Mouse (Mus musculus): ENCODE measurements around the gene Slc16a3.

Gene Slc16a3

DNA sequence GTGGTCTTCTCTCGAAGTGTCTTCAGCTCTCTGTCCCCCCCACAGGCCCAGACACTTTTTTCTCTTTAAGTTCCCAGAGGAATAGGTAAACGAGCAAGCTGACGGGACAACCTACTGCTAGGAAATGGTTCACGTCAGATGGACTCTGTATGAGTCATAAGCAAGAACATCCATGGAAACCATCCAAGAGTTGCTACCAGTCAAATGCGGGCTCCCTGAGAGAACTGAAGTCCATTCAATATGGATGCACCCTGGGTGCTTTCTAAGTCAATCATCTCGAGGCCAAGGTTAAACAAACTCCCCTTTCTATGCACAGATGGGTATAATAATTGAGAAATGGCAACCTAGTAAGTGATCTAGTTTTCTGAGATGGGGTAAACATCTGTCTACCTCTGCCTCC lies 25.0 kb downstream of the Slc16a3 start:
- DNase-seq (ENCODE audit: low spot score) = no peak

DNA sequence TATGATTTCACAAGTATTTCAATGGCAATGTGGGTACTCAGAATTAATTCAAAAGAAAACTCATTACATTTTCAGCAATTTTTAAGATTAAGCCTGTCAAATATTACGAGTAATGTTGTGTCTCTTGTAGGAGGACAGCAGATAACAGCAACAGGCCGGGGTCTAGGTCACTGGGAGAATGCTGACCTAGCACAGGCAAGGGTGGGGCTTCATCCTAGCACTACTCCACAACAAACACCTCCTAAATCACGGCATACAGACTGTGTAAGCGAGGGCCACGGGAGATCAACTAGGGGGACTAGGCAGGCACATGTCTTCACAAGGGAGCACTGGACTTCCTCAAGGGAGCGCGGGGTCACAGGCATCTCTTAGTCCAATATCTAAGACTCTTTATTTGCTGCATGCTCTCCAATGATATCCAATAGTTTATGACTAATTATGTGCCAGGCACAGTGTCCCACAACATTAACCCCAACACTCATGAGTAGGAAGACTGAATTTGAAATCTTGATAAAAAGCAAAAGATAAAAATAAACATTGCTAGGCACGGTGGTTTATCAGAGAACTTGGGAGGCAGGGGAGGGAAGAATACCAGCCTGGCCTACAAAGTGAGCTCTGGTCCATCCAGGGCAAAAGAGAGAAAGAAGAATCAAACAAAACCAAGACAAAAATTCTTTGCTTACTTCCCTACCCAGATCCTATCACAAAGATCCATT lies 31.6 kb downstream of the Slc16a3 start:
- no peak for DNase-seq (ENCODE audit: low spot score)

DNA sequence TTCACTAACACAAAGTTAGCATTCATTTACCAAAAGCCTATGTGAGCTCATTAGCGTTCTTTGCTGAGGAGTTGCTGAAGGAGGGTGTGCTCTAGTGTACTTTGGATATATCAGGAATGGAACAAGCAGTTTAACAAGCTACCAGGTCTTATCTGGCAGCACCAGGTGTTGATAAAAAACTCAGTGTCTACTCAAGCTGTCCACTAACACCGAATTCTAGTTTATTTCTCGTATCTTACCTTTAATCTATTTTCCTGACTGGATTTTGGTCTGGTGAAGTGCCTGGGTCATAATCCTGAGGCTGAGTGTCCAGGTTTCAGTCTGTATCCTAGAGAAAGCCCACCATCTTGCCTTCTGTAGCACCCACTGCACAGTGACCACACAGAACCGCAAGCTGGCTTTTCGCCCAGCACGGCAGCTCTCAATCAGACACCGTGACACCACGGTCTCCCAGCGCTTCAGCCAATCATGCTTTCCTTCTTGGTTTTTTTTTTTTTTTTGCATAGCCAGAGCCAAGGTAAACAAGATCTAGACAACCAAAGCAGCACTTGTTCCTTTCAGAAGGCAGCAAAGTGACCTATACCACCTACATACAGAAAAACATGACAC lies 32.3 kb downstream of the Slc16a3 start:
- no peak for DNase-seq (ENCODE audit: low spot score)

DNA sequence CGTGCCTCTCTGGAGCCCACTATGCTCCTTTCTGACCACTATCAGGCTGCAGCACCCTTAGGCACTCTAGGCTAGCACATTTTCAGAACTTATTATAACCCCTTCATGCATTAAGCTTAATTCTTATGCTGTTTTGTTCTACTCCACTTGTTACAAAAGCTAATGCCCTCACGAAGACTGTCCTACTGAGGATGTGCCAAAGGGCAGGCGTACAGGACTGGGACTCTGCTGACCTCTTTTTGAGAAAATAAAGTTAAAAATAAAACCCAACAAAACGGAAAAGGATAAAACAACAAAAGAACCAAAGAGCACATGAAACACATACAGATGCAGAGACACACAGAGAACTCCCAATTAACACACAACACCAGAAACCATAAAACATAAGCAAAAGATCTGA lies 33.4 kb downstream of the Slc16a3 start:
- DNase-seq (ENCODE audit: low spot score) = no peak

DNA sequence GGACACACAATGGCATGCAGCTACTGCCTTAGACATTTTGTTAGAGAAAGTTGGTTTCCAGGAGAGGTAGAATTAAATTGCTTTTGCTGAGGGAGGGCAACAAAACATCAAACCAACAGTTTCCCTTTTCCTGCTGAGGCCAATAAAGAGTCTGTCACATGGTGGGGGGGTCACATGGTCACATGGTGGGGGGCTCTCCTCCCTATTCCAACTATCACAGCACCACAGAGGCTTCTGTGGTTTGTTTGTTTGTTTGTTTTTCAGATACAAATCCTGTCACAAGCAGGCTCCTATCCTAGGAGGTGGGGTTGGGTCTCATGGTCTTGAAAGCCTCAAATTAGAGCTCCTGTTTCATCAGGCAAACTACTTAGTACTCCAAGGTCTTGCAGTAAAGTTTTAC lies 34.2 kb downstream of the Slc16a3 start:
- DNase-seq (ENCODE audit: low spot score) = no peak

DNA sequence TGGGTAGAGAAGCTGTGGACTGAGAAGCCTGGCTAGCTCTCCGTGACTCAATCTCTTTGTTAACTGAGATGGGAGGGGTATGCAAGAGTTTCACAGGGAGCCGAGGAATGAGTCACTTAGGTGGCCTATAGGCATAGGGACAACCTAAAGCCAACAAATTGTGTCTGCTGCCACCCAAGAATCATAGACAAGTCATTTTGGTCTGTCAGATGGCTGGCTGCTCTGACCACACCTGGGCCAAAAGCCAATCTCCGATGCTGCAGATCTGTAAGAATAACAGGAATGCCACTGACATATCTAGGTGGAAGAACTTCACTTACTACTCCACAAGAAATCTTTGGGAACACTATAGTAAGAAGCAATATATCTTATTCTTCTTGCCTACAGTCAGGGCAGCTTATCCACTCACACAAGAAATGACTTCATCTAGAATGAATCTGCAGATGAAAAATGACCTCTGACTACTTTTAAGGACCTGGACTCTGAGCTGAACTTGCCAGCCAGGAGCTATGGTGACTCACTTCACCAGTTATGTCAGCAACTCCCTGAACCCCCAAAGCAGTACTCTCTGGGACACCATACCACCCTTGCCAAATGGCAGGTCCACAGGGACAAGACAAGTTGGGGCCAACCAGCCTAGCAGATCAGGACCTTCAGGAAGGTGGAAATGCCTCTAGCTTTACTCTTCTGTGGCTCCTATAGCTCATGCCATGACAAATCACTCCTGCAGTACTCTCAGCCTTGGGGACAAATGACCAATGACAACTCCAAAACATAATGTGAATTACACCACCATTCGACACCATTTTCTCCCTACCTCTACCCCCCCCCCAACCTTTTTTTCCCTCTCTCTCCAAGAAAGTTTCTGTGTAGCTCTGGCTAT lies 36.4 kb downstream of the Slc16a3 start:
- DNase-seq (ENCODE audit: low spot score) = no peak

DNA sequence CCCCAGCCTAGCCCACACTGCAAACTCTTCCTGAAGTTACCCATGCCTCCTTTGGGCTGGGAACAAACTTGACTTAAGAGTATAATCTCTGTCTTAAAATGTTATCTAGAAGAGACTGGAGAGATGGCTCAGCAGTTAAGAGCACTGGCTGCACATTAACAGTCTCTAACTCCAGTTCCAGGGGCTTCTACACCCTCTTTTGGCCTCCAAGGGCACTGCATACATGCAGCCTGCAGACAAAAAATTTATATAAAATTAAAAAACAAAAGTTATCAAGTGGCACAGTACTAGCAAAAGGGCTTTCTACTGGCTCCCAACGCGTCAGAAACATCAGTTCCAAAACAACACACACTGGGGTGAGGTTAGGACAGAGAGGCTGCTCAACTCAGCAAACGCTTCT lies 39.3 kb downstream of the Slc16a3 start:
- no peak for DNase-seq (ENCODE audit: low spot score)

DNA sequence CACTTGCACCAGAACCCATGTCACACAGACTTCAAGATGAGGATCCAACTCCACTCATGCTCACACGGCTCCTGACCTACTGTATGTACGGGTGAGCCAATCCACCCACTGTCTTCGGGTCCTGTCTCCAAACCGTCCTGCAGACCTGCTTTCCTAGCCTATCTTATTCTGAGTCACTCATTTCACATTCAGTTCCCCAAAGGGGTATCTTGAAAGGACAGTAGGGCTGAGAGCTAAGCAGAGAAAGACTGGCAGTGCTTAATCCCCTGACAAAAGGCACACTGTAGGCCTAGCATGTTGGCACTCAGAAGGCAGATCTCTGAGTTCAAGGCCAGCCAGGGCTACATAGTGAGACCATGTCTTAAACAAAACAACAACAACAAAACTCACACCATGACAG lies 40.1 kb downstream of the Slc16a3 start:
- DNase-seq (ENCODE audit: low spot score) = no peak

DNA sequence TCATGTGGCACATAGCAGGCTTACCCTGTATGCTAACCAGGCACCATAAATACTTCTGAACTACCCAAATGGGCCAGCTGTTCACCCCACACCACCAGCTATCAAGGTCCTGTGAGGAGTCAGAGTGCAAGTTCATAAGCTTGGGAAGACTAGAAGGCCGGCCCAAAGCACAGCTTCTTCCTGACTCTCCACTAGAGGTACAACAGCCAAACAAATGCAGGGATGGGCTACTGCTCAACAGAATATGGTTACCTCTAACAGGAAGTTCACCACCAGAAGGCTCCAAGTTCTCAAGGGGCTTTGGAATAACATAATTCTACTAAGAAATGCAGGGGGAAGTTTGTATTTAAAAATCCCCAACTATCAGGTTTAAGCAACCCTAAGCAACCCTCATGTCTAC lies 41.2 kb downstream of the Slc16a3 start:
- DNase-seq (ENCODE audit: low spot score) = no peak

DNA sequence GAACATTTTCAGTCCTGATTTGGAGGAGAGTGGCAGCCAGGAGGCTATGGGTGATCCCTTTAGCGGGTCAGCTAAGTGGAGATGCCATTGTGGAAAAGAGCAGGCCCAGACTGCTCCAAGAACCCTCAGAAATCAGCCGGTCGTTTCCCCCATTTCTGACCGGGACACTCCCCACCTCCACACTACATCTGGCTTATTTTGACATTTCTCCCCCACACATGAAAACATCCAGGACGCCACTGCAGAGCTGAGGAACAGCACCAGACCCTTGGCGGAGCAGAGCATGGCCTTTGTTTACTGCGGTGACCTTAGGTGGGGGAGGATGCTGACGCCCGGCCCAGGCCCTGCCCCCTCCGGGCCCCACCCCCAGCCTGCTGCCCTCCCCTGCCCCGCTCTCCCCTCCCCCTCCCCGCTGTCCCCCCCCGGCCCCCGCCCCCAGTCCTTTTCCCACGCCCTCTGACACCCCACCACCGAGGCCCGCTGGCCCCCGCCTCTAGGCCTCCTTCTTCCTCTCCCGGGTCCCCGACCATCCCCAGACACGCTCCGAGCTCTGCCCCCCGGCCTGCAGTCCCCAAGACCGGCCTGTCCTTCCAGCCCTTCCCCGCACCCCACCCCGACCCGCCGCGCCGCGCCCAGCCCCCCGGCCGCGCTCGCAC lies 42.0 kb downstream of the Slc16a3 start:
- no peak for DNase-seq (ENCODE audit: low spot score)

DNA sequence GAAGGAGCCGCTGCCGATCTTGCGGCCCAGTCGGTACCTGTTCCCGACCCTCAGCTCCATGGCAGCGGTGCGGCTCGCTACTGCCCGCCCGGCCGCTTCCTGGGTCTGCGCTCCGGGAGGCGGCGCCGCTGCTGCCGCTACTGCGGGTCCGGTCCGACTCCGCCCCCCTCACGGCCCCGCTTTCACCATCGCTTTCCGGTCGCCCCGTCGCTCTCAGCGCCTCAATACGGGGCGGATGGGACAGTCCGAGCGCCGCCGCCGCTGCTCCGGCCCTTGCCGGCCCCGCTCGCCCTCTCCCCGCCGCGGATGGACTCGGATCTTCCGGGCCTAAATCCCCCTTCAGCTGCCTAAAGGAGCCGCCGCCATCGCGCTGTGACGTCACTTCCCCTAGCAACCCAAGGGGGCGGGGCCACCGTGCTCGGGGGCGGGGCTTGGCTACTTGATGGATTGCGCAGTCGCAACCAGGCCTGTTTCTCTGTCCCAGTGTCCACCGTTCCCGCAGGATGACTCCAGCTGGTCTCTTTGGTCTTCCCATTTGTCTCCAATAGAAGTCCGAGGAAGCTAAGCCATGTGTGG lies 42.8 kb downstream of the Slc16a3 start, which contains the start of gene Csnk1d:
Gene Csnk1d, minus strand, starts transcription at position 380 of the 576 bp plus-strand sequence.
- peak; percentile 97 for DNase-seq (ENCODE audit: low spot score)

DNA sequence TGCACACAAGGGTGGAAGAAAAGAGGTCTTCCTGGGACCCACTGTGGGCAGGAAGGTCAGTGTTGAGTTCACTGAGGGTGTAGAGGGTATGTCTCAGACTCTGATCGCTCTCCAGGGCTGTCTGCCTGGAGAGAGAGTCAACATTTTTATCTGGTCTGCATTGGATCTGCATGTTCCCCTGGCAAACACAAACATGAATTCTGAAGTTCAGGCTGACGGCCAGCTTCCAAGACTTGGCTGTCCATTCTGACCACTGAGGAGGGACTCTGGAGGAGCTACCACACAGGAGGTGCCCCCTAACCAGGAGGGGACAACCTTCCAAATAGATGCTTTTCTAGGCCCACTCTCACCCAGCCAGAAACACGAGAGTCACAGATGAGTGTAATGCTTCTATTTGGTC lies 43.5 kb downstream of the Slc16a3 start:
- peak; percentile 57 for DNase-seq (ENCODE audit: low spot score)

DNA sequence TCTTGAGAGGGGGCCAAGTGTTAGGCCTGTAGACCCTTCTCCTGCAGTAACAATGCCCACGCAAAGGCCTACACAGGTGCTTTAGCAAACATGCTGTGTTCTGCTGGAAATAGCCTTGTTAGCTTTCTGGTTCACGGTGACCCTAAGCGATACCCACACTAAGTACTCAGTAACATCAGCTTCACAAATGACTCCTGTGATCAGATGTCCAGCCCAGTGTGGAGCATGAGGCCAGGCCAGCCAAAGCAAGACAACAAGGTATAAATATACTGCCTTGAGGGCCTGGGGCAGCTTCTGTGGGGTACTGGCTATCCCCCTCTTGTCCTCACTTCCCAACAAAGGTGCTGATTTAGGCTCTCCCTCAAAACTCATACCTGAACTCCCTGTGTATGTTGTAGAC lies 44.8 kb downstream of the Slc16a3 start:
- no peak for DNase-seq (ENCODE audit: low spot score)

DNA sequence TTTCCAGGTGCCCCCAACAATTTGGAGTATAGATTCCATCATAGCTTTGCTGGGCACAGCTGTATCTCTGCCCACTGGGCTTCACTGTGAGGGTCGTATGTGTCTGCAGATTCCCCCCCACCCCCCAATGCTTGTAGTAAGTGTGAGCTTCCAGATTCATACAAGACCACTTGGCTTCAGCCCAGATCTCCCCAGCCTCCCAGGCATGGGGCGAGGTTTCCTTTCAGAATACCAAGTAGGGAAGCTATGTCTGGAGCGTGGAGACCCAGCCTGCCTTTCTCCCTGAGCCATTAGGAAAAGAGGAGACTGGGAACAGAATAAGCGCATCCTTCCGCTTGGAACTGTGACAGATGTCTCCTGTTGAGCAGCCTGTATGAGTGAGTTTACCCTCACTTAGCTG lies 45.3 kb downstream of the Slc16a3 start:
- DNase-seq (ENCODE audit: low spot score) = no peak

DNA sequence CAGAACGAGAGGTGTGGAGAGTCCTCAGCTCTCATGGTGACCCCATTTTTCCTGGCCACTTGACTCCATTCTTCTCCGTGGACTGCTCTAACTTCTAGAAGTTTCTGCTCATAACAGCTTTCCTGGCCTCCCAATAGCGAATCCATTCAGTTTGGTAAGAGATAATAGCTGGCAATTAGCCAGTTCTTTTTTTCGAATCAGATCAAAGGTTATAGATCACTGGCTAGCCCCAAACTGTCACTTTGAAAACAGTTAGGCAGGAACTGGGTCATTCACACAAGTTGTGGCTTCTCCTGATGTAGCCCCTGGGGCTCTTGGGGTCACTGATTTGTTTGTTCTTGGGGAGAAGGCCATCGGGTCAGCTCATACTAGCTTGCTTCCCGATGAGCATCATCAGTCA lies 46.5 kb downstream of the Slc16a3 start:
- DNase-seq (ENCODE audit: low spot score) = no peak

DNA sequence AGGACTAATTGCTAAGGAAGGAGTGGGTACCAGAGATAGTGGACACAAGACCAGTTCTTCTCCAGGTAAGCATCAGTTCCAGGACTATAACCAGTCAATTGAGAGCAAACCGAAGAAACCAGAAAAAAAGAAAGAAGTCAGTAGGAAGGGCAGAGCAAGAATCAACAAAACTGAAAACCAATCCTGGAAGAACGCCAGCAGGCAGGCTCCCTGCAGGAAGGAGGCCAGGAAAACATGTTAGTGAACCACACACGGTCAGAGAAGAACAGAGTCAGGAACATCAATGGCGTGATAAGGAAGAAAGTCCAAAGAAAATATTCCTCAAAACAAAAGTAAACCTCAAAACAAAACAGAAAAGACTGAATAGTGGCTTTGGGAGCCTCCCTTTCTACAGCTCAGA lies 53.7 kb downstream of the Slc16a3 start:
- DNase-seq (ENCODE audit: low spot score) = no peak

DNA sequence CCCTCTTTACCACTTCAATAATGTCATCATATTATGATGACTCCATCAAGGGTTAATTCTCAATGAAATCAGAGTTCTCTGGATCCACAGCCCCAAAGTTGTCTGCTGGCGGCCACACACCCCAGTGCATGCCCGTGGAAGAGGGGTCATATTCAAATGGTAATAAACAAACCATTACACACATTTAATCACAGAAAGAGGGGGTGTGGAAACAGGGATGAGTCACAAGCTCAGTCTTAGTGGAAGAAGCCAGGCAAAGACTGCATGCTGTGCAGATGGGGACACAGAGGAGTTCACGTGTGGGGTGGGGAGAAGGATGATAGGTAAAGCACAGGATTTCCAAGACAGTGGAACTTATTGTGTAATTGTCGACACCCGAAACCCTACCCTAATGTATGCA lies 56.0 kb downstream of the Slc16a3 start:
- DNase-seq (ENCODE audit: low spot score) = no peak

DNA sequence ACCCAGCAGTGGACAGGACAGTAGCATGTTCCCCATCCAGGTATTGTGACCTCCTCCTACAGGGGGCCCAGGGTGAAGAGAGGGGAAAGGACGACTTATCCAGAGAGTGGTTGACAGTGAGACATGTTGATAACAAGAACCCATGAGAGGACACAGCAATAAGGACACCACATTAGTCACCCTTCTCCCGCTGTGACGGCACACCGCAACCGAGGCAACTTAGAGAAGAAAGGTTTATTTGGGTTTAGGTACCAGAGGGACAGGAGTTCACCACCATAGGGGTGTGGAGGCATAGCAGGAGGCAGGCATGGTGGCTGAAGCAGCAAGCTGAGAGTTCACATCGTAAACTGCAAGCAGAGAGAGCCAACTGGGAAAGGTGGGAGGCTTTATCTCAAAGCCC lies 57.9 kb downstream of the Slc16a3 start:
- DNase-seq (ENCODE audit: low spot score) = no peak

DNA sequence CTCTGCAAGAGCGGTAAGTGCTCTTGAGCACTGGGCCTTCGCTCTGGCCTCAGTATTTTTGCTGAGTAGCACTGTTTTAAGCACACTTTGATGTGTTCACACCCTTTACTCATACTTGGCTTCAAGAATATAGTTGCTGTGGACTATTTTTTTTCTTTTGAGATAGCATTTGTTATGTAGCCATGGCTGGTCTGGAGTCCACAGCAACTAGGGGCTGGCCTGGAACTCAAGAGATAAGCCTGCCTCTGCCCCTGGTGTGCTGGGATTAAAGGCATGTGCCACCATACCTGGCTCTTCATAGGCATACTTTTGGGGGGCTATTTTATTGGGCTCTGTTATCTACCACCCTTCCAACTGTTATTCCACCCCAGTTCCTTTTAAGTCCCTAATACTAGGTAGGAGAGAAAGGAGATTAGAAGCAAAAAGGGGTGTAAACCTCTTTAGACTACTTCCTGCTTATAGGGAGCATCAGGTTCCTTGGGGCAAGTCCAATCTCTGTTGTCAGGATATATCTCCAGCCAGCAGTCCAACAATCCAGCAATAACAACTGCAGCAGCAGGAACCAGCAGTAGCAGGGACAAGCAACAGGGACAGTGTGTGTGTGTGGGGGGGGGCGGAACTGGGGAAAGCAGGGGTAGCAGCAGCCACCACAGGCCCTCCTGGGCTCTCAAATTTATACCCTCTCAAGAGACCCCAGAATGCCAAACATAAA lies 61.9 kb downstream of the Slc16a3 start:
- no peak for DNase-seq (ENCODE audit: low spot score)
